Mouse (Mus musculus): Measurements from ENCODE around the gene Arhgef7.
"Not testable (repeated sequence)": the region's sequence is repeated elsewhere in the genome, so short reads cannot be mapped to it uniquely, and the experiment has no call there.

Gene Arhgef7

DNA sequence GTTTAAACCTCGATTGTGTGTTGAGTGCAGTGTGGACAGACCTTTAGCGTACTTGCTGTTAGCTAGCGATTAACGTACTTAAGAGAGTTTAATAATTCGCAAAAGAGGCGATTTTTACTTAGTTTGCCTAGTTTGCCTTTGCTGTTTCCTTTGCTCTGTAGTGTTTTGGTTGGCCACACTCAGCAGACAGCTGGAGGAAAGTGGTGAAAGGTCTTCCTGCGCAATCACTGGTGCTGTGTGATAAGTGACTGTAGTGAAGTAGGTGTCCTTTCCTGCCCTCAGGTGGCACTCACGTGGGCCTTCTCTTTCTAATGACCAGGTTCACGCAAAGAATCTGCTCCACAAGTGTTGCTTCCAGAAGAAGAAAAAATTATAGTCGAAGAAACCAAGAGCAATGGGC, 103.7 kb downstream of the Arhgef7 start:
- DNase-seq (ENCODE audit: extremely low read depth, low read depth, low spot score): no peak

- DNase-seq (ENCODE audit: extremely low read depth, low read depth, low spot score): no peak
Observed at GRCm38 (mm10) chr8:11831939-11832338, 104.4 kb downstream of the Arhgef7 start.

DNA sequence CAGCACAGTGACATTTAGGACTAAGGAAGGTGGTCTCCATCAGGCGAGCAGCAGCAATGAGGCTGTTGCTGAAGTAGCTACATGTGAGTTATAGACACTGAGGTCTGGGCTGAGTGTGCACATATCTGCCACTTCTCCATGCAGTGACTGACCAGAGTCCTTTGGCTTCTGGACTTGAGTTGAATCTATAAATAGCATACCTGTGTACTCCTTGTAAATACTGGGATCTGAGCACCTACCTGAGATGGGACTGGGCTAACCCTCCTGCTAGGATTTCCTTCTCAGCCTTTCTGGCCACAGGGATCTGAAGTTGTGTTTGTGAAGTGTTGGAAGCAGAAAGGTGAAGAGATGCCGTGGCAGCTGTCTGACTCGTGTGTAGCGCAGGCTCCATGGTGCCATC, 105.6 kb downstream of the Arhgef7 start:
- DNase-seq (ENCODE audit: extremely low read depth, low read depth, low spot score): no peak

- DNase-seq (ENCODE audit: extremely low read depth, low read depth, low spot score): no peak
Observed at GRCm38 (mm10) chr8:11834200-11834599, 106.7 kb downstream of the Arhgef7 start.

DNA sequence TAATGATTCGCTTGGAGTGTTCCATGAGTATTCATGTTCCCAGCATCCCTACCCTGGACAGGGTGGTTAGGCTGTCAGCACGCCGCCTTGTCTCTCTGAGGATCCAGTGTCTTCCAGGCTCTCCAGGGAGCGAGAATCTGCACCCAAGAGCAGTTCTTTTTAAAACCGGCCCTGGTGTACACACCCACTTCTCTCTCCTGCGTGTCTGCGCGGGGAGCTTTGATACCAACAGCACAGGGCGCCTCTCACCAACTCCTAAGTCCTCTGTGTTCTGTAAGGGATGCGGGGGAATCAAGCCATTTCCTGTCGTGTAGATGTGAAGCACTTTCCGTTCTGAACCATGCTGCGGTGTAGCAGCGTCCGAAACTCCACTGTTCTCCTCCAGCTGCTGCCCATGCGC, 107.2 kb downstream of the Arhgef7 start:
- DNase-seq (ENCODE audit: extremely low read depth, low read depth, low spot score): no peak

DNA sequence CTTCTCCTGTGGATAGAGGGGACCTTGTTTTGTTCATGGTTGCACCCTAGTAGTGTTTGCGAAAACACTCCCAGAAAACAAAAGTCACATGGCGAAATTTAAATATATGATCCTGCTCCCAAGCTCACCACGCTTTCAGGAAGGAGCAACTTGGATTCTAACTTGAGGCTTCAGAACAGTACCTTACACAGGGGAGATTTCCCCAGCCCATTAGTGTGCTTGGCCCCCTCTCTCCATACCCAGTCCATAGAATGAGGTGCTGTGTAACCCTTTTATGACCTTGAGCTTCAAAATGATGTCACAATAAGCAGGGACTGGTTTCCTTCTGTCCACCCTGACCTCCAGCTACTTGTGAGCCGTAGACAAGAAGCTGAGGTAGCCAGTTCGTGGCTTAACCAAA, 112.7 kb downstream of the Arhgef7 start, which contains the start of gene Tex29:
Gene Tex29, plus strand, starts transcription at position 301 of the 400 bp plus-strand sequence.
- DNase-seq (ENCODE audit: extremely low read depth, low read depth, low spot score): no peak

GRCm38 (mm10) chr8:11841571-11841970, 114.0 kb downstream of the Arhgef7 start:
- no peak for DNase-seq (ENCODE audit: extremely low read depth, low read depth, low spot score)

- no peak for DNase-seq (ENCODE audit: extremely low read depth, low read depth, low spot score)
Observed at GRCm38 (mm10) chr8:11842757-11843156, 115.2 kb downstream of the Arhgef7 start.

- DNase-seq (ENCODE audit: extremely low read depth, low read depth, low spot score): no peak
Observed at GRCm38 (mm10) chr8:11843677-11844315, 116.3 kb downstream of the Arhgef7 start.

- DNase-seq (ENCODE audit: extremely low read depth, low read depth, low spot score): no peak
Observed at GRCm38 (mm10) chr8:11844316-11844685, 116.8 kb downstream of the Arhgef7 start.

DNA sequence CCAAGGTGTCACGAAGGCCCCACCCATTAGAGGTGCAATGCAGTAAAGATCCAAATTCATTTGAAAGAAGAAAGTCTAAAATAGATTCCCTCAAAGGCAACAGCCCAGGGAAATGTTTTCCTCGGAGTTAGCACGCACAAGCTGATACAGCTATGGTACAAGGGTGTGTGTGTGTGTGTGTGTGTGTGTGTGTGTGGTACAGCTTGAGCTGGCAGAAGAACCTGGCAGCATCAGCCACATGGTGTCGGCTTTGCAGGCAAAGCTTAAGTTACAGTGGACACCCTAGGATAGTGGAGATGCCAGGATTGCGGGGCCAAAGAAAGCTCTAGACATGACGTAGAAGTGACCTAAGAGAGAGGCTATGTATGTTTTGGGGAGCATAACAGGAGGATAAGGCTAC, 119.3 kb downstream of the Arhgef7 start:
- no peak for DNase-seq (ENCODE audit: extremely low read depth, low read depth, low spot score)

- no peak for DNase-seq (ENCODE audit: extremely low read depth, low read depth, low spot score)
Observed at GRCm38 (mm10) chr8:11867832-11868231, 140.3 kb downstream of the Arhgef7 start.

DNA sequence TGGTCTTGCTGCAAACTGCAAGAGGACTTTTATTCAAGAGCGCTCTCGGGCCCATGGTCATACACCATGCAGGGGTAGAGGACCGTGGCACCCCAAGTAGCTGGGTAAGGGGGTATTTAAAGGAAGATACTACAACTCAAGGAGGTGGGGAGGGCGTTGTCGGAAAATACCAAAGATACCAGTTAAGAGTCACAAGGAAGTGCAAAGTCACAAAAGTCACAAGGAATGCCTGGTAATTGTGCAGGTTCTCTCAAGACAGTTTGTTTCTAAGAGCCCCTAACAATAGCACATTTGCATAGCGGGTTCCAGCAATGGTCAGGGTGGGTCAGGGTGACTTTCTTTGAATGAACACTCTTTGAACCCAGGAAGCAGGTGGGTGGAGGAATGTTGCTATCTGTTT, 146.7 kb downstream of the Arhgef7 start:
- not testable (repeated sequence) for DNase-seq (ENCODE audit: extremely low read depth, low read depth, low spot score)

DNA sequence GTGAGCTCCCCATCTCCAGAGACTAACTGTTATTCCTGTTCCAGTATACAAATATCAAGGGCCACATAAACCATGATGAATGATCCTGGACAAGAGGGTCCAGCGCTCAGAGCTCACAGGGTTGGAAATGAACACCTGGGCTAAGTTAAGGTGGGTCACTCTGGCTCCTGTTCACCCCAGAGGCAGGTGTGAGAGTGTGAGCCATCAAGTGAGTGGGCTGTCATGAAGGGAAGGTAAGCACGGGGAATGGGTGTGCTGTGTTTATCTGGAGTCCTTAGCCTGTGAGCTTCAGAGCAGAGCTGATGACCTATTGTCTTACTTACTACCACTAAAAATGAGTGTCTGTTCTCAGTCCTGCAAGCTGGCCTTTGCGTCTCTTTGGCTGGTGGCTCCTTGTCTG, 157.1 kb downstream of the Arhgef7 start:
- DNase-seq (ENCODE audit: extremely low read depth, low read depth, low spot score): no peak
